Mouse (Mus musculus) hindbrain, embryonic 13.5 days (tissue): ENCODE data around the gene Mthfsd. TPM values are rescaled to one million over a fixed set of nuclear protein-coding genes. Genes with fewer than 3 reads are reported as not detected.

Experiments
- ATAC-seq: fragments of 200-750 bp; cut with Nextera tagmentation; 2 replicates; pipeline ENCODE4 v1.8.0; 2017; ENCODE audit warnings: moderate TSS enrichment; ENCODE audit not compliant: low FRiP score
- H3K27ac ChIP-seq: fragments of 300-500 bp; sonication (generic); 2 replicates; pipeline ENCODE4 v1.5.1; 2015; ENCODE audit warnings: inconsistent platforms, mild to moderate bottlenecking, moderate library complexity
- H3K27me3 ChIP-seq: fragments of 300-500 bp; sonication (generic); 2 replicates; pipeline ENCODE4 v1.6.1; 2015; ENCODE audit warnings: mild to moderate bottlenecking, inconsistent platforms
- H3K36me3 ChIP-seq: fragments of 300-500 bp; sonication (generic); 2 replicates; pipeline ENCODE4 v1.6.1; 2015; ENCODE audit warnings: mild to moderate bottlenecking, inconsistent platforms
- H3K4me1 ChIP-seq: fragments of 300-500 bp; sonication (generic); replicated peaks from 2 replicates; pipeline ENCODE4 v1.6.1; 2015; ENCODE audit warnings: inconsistent platforms
- H3K4me2 ChIP-seq: fragments of 300-500 bp; sonication (generic); 2 replicates; pipeline ENCODE4 v1.6.1; 2015; ENCODE audit warnings: inconsistent platforms, mild to moderate bottlenecking, moderate library complexity
- H3K4me3 ChIP-seq: fragments of 300-500 bp; sonication (generic); 2 replicates; pipeline ENCODE4 v1.5.1; 2015; ENCODE audit warnings: mild to moderate bottlenecking, inconsistent platforms
- H3K9ac ChIP-seq: fragments of 300-500 bp; sonication (generic); 2 replicates; pipeline ENCODE4 v1.6.1; 2015; ENCODE audit warnings: mild to moderate bottlenecking, inconsistent platforms
- H3K9me3 ChIP-seq: fragments of 300-500 bp; sonication (generic); 2 replicates; pipeline ENCODE4 v1.6.1; 2016; ENCODE audit warnings: inconsistent platforms
- WGBS: fragments of 180-500 bp; shearing (Covaris S2); methylation state at CpG from one replicate; pipeline ENCODE4 v1.1.7; 2015; 5-methylcytosine and 5-hydroxymethylcytosine counted together
- polyA plus RNA-seq: library from polyadenylated mRNA; unstranded; fragments of >200 nt; fragmentation: Nextera tagmentation; extraction: Ambion mirVana; gene quantifications from 2 replicates; pipeline ENCODE4 v1.2.1, GENCODE M21; 2015

The Mthfsd gene
- polyA plus RNA-seq, 1 experiment from 2014 or later: 53.8 TPM

DNA sequence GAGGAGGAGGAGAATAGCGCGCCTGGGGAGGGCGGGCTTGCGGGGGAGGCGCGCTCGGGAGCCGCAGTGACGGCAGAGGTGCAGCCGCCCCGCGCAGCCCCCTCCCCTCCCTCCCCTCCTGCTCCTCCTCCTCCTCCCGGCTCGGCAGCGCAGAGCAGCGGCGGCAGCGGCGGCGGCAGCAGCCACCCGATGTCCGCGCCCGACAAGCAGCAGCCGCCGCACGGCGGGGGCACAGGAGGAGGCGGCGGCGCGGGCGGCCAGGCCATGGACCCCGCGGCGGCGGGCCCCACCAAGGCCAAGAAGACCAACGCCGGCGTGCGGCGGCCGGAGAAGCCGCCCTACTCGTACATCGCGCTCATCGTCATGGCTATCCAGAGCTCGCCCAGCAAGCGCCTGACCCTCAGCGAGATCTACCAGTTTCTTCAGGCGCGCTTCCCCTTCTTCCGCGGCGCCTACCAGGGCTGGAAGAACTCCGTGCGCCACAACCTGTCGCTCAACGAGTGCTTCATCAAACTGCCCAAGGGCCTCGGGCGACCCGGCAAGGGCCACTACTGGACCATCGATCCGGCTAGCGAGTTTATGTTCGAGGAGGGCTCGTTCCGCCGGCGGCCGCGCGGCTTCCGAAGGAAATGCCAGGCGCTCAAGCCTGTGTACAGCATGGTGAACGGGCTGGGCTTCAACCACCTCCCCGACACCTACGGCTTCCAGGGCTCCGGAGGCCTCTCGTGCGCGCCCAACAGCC, 23.8 kb downstream of the Mthfsd start, which contains the start of gene Foxf1:
TSS of gene Foxf1 (plus strand) at position 177 of the 742 bp plus-strand sequence.
- Histone ChIP-seq H3K36me3 (no peaks in the 10 kb centered on the region), H3K9ac (0 out of 2 replicates have a peak within 1 kb of the TSS, but pooled peaks have one; percentile 1), H3K27ac (no peak within 1 kb of the TSS), H3K4me2 (peak within 1 kb of the TSS; percentile 57), H3K4me3 (peak within 1 kb of the TSS; percentile 36), H3K4me1 (peaks cover 25% of the 10 kb centered on the region), H3K9me3 (no peaks in the 10 kb centered on the region), H3K27me3 (peaks cover 98% of the 10 kb centered on the region)
- under 1% methylated on average over 35 of the region's 83 CpGs for WGBS
- ATAC-seq: no peak; the same call in 1 of the 2 replicates

DNA sequence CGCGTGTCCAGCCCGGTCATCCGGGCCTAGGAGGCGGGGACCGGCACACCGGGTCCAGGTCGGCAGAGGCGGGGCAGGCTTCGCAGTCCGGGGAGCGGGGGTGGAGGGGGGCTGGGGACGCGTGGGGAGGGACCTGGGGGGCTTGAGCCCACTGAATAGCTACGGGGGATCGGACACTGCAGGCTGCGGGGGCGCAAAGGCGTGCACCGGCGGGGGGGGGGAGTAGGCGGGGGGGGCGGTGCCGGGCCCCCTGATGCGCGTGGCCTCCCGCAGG, 24.3 kb downstream of the Mthfsd start:
- Histone ChIP-seq H3K4me2 (peak overlapping the region; percentile 57), H3K9me3 (no peaks in the 10 kb centered on the region), H3K36me3 (no peaks in the 10 kb centered on the region), H3K27ac (no peak overlapping the region), H3K4me1 (peaks cover 25% of the 10 kb centered on the region), H3K27me3 (peaks cover 98% of the 10 kb centered on the region), H3K9ac (no peak overlapping the region), H3K4me3 (peak overlapping the region; percentile 36)
- ATAC-seq: no peak
- WGBS: 0% methylated on average over 8 of the region's 27 CpGs

DNA sequence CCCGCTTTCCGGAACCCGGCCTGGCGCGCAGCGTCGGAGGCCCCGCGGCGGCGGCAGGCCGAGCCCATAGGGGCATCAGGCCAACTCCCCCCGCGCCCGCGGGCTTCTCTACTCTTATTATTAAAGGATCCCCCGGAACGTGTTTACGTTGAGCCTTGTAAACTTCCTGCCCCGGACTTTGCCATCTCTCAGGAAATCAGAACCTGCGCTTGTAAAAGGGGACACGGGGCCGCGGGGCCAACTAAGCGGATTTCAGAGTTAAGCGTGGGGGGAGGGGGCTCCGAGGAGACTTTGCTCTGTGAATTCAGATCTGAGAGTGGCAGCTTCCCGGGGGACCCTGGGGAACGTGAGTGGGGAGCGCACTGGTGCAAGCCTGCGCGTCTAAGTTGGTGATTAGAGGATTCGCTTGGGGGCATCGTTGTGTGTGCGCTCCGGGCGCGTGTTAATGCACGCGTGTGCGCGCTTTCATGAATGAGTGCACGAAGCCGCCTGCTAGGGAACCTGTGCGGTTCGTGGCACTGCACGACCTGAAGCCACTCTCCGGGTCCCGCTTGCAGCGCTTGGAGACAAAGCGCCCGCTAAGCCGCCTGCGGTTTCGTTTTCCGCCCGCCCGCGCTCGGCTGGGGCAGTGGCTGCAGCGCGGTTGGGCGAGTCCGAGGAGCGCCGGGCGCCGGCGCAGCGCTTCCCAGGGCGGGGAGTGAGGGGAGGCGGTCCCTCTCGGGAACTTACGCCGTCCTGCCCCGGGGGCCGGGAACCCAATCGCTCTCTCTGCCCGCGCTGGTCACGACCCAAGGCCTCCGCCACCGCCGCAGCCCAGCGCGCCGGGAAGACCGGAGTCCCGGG, 24.9 kb downstream of the Mthfsd start:
- peaks cover 98% of the 10 kb centered on the region for H3K27me3 ChIP-seq

DNA sequence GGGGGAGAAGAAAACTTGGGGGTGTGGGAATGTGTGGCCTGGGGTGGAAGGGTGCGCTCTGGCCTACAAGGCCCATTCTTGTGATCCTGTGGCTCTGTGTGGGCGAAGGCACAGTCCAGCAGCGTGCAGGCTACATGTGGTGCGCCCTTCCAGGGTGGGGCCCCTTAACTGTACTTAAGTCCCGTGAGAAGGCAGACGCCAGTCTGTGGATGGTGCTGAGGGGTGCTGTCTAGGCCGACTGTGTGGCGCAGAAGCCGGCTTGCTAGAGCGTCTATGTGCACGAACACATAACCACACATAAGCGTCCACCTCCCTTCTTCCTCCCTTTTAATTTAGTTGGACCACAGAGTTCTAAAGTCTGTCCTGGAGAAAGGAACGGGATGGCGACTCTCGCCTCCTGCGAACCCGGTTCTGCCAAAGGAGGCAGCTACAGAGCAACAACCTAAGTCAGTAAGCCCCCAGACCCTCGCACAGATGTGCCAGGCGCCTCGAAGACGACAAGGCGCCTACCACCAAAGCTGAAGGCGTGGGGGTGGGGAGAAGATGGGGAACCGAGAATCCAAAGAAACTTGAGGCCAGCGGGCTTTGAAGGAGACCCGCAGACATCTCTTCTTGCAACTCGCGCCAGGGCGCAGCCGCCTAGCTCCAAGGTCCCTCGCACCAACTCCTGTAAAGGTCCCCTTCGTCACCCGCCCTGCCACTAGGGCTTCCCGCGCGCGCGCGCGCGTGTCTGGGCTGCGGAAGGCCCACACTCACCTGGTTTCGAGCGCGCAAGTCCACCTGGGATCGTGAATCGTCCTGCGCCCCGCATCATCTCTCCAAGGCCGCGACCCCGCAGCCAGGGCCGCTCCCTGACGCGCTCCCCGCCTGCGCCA, 25.7 kb downstream of the Mthfsd start:
- H3K4me2 ChIP-seq: peak overlapping the region; percentile 57
- H3K36me3 ChIP-seq: no peaks in the 10 kb centered on the region
- no peak overlapping the region for H3K27ac ChIP-seq
- no peak overlapping the region for H3K9ac ChIP-seq
- peaks cover 25% of the 10 kb centered on the region for H3K4me1 ChIP-seq
- peaks cover 100% of the 10 kb centered on the region for H3K27me3 ChIP-seq
- no peaks in the 10 kb centered on the region for H3K9me3 ChIP-seq
- H3K4me3 ChIP-seq: peak overlapping the region; percentile 36
- no peak for ATAC-seq
- WGBS: under 1% methylated on average over 57 of the region's 57 CpGs

More for the DNA sequence above, 24.9 kb downstream of the Mthfsd start:
- ATAC-seq: no peak
- Histone ChIP-seq H3K9ac (no peak overlapping the region), H3K36me3 (no peaks in the 10 kb centered on the region), H3K4me3 (peak overlapping the region; percentile 36), H3K4me1 (peaks cover 25% of the 10 kb centered on the region), H3K27ac (no peak overlapping the region), H3K4me2 (peak overlapping the region; percentile 57), H3K9me3 (no peaks in the 10 kb centered on the region)
- WGBS: under 1% methylated on average over 87 of the region's 89 CpGs

DNA sequence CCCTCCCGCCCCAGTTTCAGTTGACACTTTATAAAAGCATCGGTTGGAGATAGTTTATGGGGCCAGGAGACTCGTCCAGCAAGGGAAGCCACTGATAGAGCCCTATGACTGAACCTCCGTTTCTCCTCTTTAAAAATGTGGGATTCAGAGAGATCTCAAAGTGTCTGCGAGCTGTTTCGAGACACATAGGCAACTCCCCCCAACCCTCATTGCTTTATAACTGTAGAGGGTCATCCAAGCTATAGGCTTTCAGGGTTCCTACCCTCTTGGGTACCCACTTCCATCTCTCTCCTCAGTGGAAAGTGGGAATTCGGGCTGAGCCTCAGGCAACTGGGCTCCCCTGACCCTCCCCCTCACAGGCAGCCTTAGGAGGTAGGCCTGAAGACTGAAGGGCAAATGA, 26.8 kb downstream of the Mthfsd start:
- no peak overlapping the region for H3K9ac ChIP-seq
- peaks cover 25% of the 10 kb centered on the region for H3K4me1 ChIP-seq
- no peak overlapping the region for H3K27ac ChIP-seq
- H3K4me3 ChIP-seq: no peak overlapping the region
- WGBS: 3% methylated on average over 7 of the region's 7 CpGs
- no peak overlapping the region for H3K4me2 ChIP-seq
- no peak for ATAC-seq
- no peaks in the 10 kb centered on the region for H3K9me3 ChIP-seq
- peaks cover 100% of the 10 kb centered on the region for H3K27me3 ChIP-seq
- no peaks in the 10 kb centered on the region for H3K36me3 ChIP-seq

DNA sequence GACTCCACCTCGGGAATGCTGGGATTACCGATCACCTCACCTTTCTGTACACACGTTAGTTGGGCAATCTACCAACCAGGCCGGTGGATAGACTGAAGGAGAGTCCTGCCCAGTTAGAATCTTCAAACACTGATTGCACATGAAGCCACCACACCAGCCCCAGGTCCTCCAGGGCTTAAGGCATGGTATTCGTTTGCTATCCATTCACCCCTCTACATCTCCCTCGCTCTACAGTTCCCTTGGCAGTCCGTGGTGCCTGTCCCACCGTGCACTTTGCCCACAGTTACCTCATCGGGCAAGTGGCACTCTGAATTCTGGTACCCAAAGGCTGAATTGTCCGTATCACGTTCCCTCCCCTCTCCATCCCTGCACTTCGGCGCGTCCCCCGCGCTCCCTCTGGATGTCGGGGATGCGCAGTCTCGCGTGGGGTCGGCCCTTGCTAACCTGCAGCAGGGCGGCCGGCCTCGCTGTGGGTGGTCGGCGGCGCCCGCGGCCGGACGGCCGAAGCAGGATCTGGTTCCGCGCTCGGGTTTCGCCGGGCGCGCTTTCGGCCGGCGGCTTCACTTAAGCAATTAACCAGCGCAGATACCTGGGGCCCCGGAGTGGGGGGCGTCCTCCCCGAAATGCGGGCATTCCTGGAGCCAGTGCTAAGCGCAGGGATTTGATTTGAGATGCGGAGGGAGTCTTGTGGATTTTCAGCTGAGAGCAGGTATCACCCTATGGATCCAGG, 27.7 kb downstream of the Mthfsd start:
- Histone ChIP-seq H3K9ac (no peak overlapping the region), H3K9me3 (no peaks in the 10 kb centered on the region), H3K4me3 (no peak overlapping the region), H3K4me1 (peaks cover 25% of the 10 kb centered on the region), H3K27me3 (peaks cover 100% of the 10 kb centered on the region), H3K27ac (no peak overlapping the region), H3K36me3 (no peaks in the 10 kb centered on the region), H3K4me2 (no peak overlapping the region)
- no peak for ATAC-seq
- WGBS: under 1% methylated on average over 49 of the region's 49 CpGs

DNA sequence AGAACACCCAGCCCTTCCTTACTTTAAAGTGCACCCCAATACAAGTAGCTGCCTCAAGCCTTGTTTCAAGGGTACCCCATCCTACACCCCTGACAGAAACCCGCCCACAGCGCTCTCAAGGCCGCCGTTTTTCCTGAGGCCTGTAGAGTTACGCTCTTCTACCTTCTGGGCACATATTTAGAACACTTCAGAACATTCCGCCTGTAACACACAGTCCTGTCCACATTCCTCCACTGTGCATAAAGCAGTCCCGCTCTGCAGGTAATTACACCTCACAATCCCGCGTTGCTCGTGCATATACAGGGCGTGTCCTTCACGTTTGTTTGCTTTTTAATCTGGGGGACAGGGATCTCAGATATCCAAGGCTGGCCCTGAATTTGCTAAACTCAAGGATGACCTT, 28.2 kb downstream of the Mthfsd start:
- ATAC-seq: no peak
- Histone ChIP-seq H3K27me3 (peaks cover 99% of the 10 kb centered on the region), H3K4me1 (peaks cover 23% of the 10 kb centered on the region), H3K9me3 (no peaks in the 10 kb centered on the region), H3K4me2 (no peak overlapping the region), H3K36me3 (no peaks in the 10 kb centered on the region), H3K27ac (no peak overlapping the region), H3K4me3 (no peak overlapping the region), H3K9ac (no peak overlapping the region)
- WGBS: 3% methylated on average over 12 of the region's 12 CpGs

DNA sequence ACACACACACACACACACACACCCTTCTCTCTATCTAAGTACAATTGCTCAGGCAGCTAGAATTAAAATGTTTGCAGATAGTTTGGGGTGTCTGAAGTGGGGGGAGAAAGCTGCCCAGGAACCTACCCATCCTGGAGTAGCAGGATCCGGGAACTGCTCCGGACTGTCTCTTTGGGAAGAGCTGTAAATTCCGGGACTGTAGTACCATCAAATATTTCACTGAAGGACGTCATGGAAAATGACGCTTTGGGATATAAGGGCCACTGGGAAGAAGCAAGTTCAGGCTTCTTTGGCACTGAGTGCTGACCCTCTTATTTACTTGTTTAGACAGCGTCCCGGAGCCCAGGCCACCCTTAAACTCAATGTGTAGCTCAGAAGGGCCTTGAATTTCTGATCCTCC, 29.0 kb downstream of the Mthfsd start:
- Histone ChIP-seq H3K9ac (no peak overlapping the region), H3K27me3 (peaks cover 99% of the 10 kb centered on the region), H3K4me1 (peaks cover 16% of the 10 kb centered on the region), H3K27ac (no peak overlapping the region), H3K36me3 (no peaks in the 10 kb centered on the region), H3K9me3 (no peaks in the 10 kb centered on the region), H3K4me3 (no peak overlapping the region), H3K4me2 (no peak overlapping the region)
- WGBS: 2% methylated on average over 7 of the region's 7 CpGs
- ATAC-seq: no peak

DNA sequence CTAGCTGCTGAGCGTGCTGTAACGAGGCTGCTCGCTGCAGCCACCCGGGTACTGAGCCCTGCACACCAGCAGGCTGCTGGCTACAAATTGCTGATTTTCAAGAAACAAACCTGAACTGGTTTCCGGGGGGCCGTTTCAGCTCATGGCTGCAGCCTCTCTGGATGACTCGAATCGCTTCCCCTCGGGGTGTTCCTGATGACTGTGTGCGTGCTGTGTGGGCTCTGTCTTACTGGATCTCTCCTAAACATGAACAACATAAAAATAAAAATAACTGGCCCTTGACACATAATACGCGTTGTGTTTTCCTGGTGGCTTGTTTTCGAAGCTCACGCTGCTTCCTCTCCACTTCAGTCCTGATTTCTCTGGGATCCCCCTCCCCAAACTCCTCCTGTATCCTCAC, 29.5 kb downstream of the Mthfsd start:
- Histone ChIP-seq H3K4me1 (peaks cover 12% of the 10 kb centered on the region), H3K9ac (no peak overlapping the region), H3K36me3 (no peaks in the 10 kb centered on the region), H3K9me3 (no peaks in the 10 kb centered on the region), H3K4me3 (no peak overlapping the region), H3K27ac (no peak overlapping the region), H3K27me3 (peaks cover 99% of the 10 kb centered on the region), H3K4me2 (no peak overlapping the region)
- WGBS: 3% methylated on average over 14 of the region's 14 CpGs
- no peak for ATAC-seq

DNA sequence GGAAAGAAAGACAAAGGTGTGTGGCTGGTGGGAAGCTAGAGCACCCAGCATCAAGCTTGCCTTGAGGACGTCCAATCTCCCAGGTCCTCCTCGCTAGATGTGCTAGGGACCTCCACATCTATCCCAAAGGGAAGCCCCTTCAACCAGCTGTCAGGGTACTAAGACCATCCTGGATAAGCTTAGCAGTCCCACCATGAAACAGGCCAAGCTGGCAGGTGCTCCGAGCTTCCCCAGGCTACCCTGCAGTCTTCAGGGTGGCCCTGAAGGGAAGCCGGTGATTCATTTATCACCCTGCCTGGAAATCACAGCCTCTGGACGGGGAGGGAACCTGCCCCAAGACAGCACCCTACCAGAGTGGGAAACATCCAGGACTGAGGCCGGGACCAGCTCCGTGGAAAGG, 31.6 kb downstream of the Mthfsd start:
- Histone ChIP-seq H3K36me3 (no peaks in the 10 kb centered on the region), H3K4me3 (no peak overlapping the region), H3K9me3 (no peaks in the 10 kb centered on the region), H3K4me2 (no peak overlapping the region), H3K27me3 (peaks cover 99% of the 10 kb centered on the region), H3K27ac (no peak overlapping the region), H3K4me1 (peaks cover 10% of the 10 kb centered on the region), H3K9ac (no peak overlapping the region)
- 1% methylated on average over 7 of the region's 7 CpGs for WGBS
- no peak for ATAC-seq

DNA sequence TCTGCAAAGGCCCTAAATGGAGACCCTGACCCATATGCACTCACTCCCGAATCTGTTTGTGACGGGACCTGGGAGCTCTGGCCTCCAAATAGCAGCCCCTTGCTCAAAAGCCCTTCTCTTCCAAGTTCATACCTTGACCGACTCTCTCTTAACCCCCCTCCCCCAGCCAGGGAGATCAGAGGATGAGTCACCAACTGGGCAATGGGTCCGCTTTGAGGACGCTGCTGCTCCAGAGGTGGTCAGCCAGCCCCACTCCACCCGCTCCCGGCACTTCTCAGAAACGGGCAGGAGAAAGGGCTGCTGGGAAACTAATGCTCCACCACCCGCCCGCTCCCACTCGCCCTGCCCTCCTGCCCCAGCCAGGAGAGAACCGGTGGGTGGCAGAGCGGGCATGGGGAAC, 32.3 kb downstream of the Mthfsd start:
- no peak for ATAC-seq
- Histone ChIP-seq H3K27ac (no peak overlapping the region), H3K9ac (no peak overlapping the region), H3K4me2 (no peak overlapping the region), H3K36me3 (no peaks in the 10 kb centered on the region), H3K27me3 (peaks cover 99% of the 10 kb centered on the region), H3K4me3 (no peak overlapping the region), H3K4me1 (peaks cover 16% of the 10 kb centered on the region), H3K9me3 (no peaks in the 10 kb centered on the region)
- WGBS: 2% methylated on average over 13 of the region's 13 CpGs

DNA sequence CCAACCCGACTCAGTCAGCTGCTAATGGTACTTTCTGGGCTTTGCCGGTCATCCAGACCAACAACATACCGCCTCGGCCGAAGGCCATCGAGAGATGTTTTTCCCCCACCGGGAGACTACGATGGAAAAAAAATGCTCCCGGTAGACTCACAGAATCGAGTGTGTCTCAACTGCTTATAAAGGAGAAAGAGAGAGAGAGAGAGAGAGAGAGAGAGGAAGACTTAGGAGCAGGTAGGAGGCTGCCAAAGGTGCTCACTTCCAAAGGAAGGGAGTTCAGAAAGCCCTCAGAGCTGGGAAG, 33.4 kb downstream of the Mthfsd start:
- ATAC-seq: no peak
- Histone ChIP-seq H3K9me3 (no peaks in the 10 kb centered on the region), H3K27ac (no peak overlapping the region), H3K4me3 (no peak overlapping the region), H3K36me3 (no peaks in the 10 kb centered on the region), H3K9ac (no peak overlapping the region), H3K4me1 (peaks cover 19% of the 10 kb centered on the region), H3K27me3 (peaks cover 99% of the 10 kb centered on the region), H3K4me2 (no peak overlapping the region)
- under 1% methylated on average over 10 of the region's 10 CpGs for WGBS
